Mouse (Mus musculus) heart, postnatal 0 days (tissue): ENCODE measurements around the gene Art4.

ENCODE experiments used
- CTCF ChIP-seq: IDR thresholded peaks from 2 replicates; pipeline ENCODE4 v1.5.1; 2016; ENCODE audit warnings: antibody characterized with exemption, control low read depth, low read depth
- EP300 ChIP-seq: IDR thresholded peaks from 2 replicates; pipeline ENCODE4 v1.6.1; 2016; ENCODE audit warnings: antibody characterized with exemption, low read depth

GRCm38 (mm10) chr6:136828681-136829080 lies 28.9 kb downstream of the Art4 start:
- no peak for TF ChIP-seq CTCF
- no peak for TF ChIP-seq EP300
